7 mouse cellular contexts compared by ENCODE assay signal in genomic region chrX:11493526-11494245, GRCm38 (mm10).
A peak's percentile ranks its signal among the peaks of the same experiment; 100 is the strongest.
DNase-seq lines count a peak whose midpoint lies in the region; ATAC-seq lines count a peak whose summit lies in the region.

No protein-coding gene starts in this region.

- H3K4me2 ChIP-seq in heart, embryonic 11.5 days, result peak overlapping the region; percentile 59
- peak overlapping the region; percentile 61 for H3K4me2 ChIP-seq in limb, embryonic 13.5 days (replicated peaks)

- peak overlapping the region; percentile 62 for H3K9ac ChIP-seq in heart, embryonic 11.5 days (ENCODE audit: low read depth, low read length)
- H3K9ac ChIP-seq in limb, embryonic 13.5 days, result no peak overlapping the region; the same call in 1 of the 2 replicates

- H3K27me3 ChIP-seq in heart, embryonic 11.5 days (ENCODE audit: control insufficient read depth, insufficient read depth, low read length), result peaks cover 6% of the 10 kb centered on the region; the same call in 1 of the 2 replicates
- H3K27me3 ChIP-seq in limb, embryonic 13.5 days, result peaks cover 37% of the 10 kb centered on the region; the same call in 1 of the 2 replicates

- H3K4me3 ChIP-seq in heart, embryonic 11.5 days (ENCODE audit: low read depth, low read length), result 0 out of 2 replicates have a peak overlapping the region, but pooled peaks have one; percentile 10
- H3K4me3 ChIP-seq in limb, embryonic 13.5 days, result peak overlapping the region; percentile 20

- H3K4me1 ChIP-seq in heart, embryonic 11.5 days (ENCODE audit: control insufficient read depth, insufficient read depth, low read length), result no peaks in the 10 kb centered on the region
- peaks cover 34% of the 10 kb centered on the region for H3K4me1 ChIP-seq in limb, embryonic 13.5 days

- H3K9me3 ChIP-seq in heart, embryonic 11.5 days (replicated peaks; ENCODE audit: control insufficient read depth, low read length), result no peaks in the 10 kb centered on the region
- H3K9me3 ChIP-seq in limb, embryonic 13.5 days, result no peaks in the 10 kb centered on the region

- peak; percentile 7 for DNase-seq in right cerebral cortex, postnatal 14 days
- no peak for DNase-seq in right cerebral cortex, adult 18-20 months
- DNase-seq in skeletal muscle tissue, adult 2 months (ENCODE audit: low read depth, low spot score), result peak; percentile 29
- DNase-seq in adrenal gland, postnatal 10 days, result no peak
- DNase-seq in frontal cortex, adult 2 months (ENCODE audit: extremely low spot score in 1 of 2, low spot score in 1 of 2), result no peak

- H3K36me3 ChIP-seq in heart, embryonic 11.5 days (ENCODE audit: control insufficient read depth, insufficient read depth, low read length), result no peaks in the 10 kb centered on the region
- H3K36me3 ChIP-seq in limb, embryonic 13.5 days, result no peaks in the 10 kb centered on the region

- ATAC-seq in heart, embryonic 11.5 days (replicated peaks; ENCODE audit: insufficient number of reproducible peaks, low FRiP score, low TSS enrichment), result no peak
- ATAC-seq in limb, embryonic 13.5 days (ENCODE audit: low FRiP score, low read depth), result 0 out of 2 replicates have a peak, but pooled peaks have one; percentile 24

- 34% methylated on average over 19 of the region's 19 CpGs for WGBS in heart, embryonic 11.5 days (ENCODE audit: insufficient replicate concordance)
- 35% methylated on average over 19 of the region's 19 CpGs for WGBS in limb, embryonic 13.5 days

- H3K27ac ChIP-seq in heart, embryonic 11.5 days (ENCODE audit: low read depth, low read length), result peak overlapping the region; percentile 71
- peak overlapping the region; percentile 48; the same call in 1 of the 2 replicates for H3K27ac ChIP-seq in limb, embryonic 13.5 days

Comparison
In these comparisons a context has a peak if more than half of its experiments do, and no peak if none do; other contexts are left out.
1. DNase-seq: peak in right cerebral cortex, postnatal 14 days (single experiment) and skeletal muscle tissue, adult 2 months (single experiment); none in right cerebral cortex, adult 18-20 months (single experiment), adrenal gland, postnatal 10 days (single experiment) and frontal cortex, adult 2 months (0 of 2).